Mouse (Mus musculus): ENCODE measurements around the gene Ydjc. TPM values are rescaled to one million over a fixed set of nuclear protein-coding genes. Genes with fewer than 3 reads are reported as not detected.
A peak's percentile ranks its signal among the peaks of the same experiment; 100 is the strongest.

The Ydjc gene
- total RNA-seq (2014; rRNA removed) (72.4 and 78.5 TPM in 2 replicates), polyA plus RNA-seq (2015; fragmentation: Nextera tagmentation; extraction: Ambion mirVana) (41.3 and 43.9 TPM in 2 replicates)

GRCm38 (mm10) chr16:17144339-17144738 is at the start of gene Ydjc:
Gene Ydjc (plus strand): TSS chr16:17144621.
- WGBS, result 21% methylated on average over 7 of the region's 7 CpGs
- H3K27ac ChIP-seq, result no peak within 1 kb of the TSS
- TF ChIP-seq CTCF (IDR thresholded peaks at IDR 0.05; ENCODE audit: low read depth), result no peak
- ATAC-seq, result no peak
- no peaks in the 10 kb centered on the region for H3K9me3 ChIP-seq (ENCODE audit: low read length)
- H3K36me3 ChIP-seq (ENCODE audit: insufficient read depth, low read length), result no peaks in the 10 kb centered on the region
- H3K4me3 ChIP-seq (ENCODE audit: low read length), result no peak within 1 kb of the TSS
- DNase-seq (ENCODE audit: low spot score), result no peak
- no peak within 1 kb of the TSS for H3K4me2 ChIP-seq (ENCODE audit: low read depth, low read length)
- peaks cover 5% of the 10 kb centered on the region; the same call in 1 of the 2 replicates for H3K4me1 ChIP-seq (ENCODE audit: insufficient read depth, low read length)
- no peaks in the 10 kb centered on the region for H3K27me3 ChIP-seq (ENCODE audit: insufficient read depth, low read length)
- H3K9ac ChIP-seq (replicated peaks; ENCODE audit: low read length), result no peak within 1 kb of the TSS

GRCm38 (mm10) chr16:17096938-17097337 is 47.5 kb upstream of the Ydjc start:
- no peak for ATAC-seq
- H3K4me1 ChIP-seq (ENCODE audit: insufficient read depth, low read length), result no peaks in the 10 kb centered on the region
- H3K4me2 ChIP-seq (ENCODE audit: low read depth, low read length), result no peak overlapping the region
- H3K27me3 ChIP-seq (ENCODE audit: insufficient read depth, low read length), result no peaks in the 10 kb centered on the region
- H3K27ac ChIP-seq, result no peak overlapping the region
- no peaks in the 10 kb centered on the region for H3K9me3 ChIP-seq (ENCODE audit: low read length)
- peaks cover 60% of the 10 kb centered on the region for H3K36me3 ChIP-seq (ENCODE audit: insufficient read depth, low read length)
- DNase-seq (ENCODE audit: low spot score), result no peak
- TF ChIP-seq CTCF (IDR thresholded peaks at IDR 0.05; ENCODE audit: low read depth), result no peak
- H3K9ac ChIP-seq (replicated peaks; ENCODE audit: low read length), result no peak overlapping the region
- H3K4me3 ChIP-seq (ENCODE audit: low read length), result no peak overlapping the region
- 97% methylated on average over 3 of the region's 3 CpGs for whole genome bisulfite sequencing

GRCm38 (mm10) chr16:17102630-17103220 is 41.7 kb upstream of the Ydjc start:
- ATAC-seq (peak; percentile 70; the same call in 1 of the 2 replicates), DNase-seq (ENCODE audit: low spot score) (peak; percentile 54)
- Histone ChIP-seq H3K27me3 (ENCODE audit: insufficient read depth, low read length) (no peaks in the 10 kb centered on the region), H3K9me3 (ENCODE audit: low read length) (no peaks in the 10 kb centered on the region), H3K4me1 (ENCODE audit: insufficient read depth, low read length) (no peaks in the 10 kb centered on the region), H3K4me2 (ENCODE audit: low read depth, low read length) (no peak overlapping the region), H3K4me3 (ENCODE audit: low read length) (no peak overlapping the region), H3K9ac (replicated peaks; ENCODE audit: low read length) (no peak overlapping the region), H3K27ac (no peak overlapping the region), H3K36me3 (ENCODE audit: insufficient read depth, low read length) (peaks cover 59% of the 10 kb centered on the region)
- no peak for TF ChIP-seq CTCF (IDR thresholded peaks at IDR 0.05; ENCODE audit: low read depth)
- 55% methylated on average over 7 of the region's 7 CpGs for WGBS

- H3K4me3 ChIP-seq (ENCODE audit: low read length), result no peak overlapping the region
- H3K4me1 ChIP-seq (ENCODE audit: insufficient read depth, low read length), result no peaks in the 10 kb centered on the region
- H3K27me3 ChIP-seq (ENCODE audit: insufficient read depth, low read length), result no peaks in the 10 kb centered on the region
- WGBS, result 62% methylated on average over 4 of the region's 4 CpGs
- no peak overlapping the region for H3K27ac ChIP-seq
- ATAC-seq (no peak), DNase-seq (ENCODE audit: low spot score) (no peak)
- H3K4me2 ChIP-seq (ENCODE audit: low read depth, low read length), result no peak overlapping the region
- H3K36me3 ChIP-seq (ENCODE audit: insufficient read depth, low read length), result peaks cover 48% of the 10 kb centered on the region
- H3K9me3 ChIP-seq (ENCODE audit: low read length), result no peaks in the 10 kb centered on the region
- TF ChIP-seq CTCF (IDR thresholded peaks at IDR 0.05; ENCODE audit: low read depth), result no peak
- H3K9ac ChIP-seq (replicated peaks; ENCODE audit: low read length), result no peak overlapping the region
Observed at GRCm38 (mm10) chr16:17104600-17104999, 39.8 kb upstream of the Ydjc start.

GRCm38 (mm10) chr16:17110771-17111743 is 33.4 kb upstream of the Ydjc start, which contains the start of gene Ppil2:
Gene Ppil2 (minus strand): TSS chr16:17111257.
- 8% methylated on average over 37 of the region's 38 CpGs for WGBS
- Histone ChIP-seq H3K4me2 (ENCODE audit: low read depth, low read length) (peak within 1 kb of the TSS; percentile 79), H3K4me1 (ENCODE audit: insufficient read depth, low read length) (peaks cover 5% of the 10 kb centered on the region), H3K9ac (replicated peaks; ENCODE audit: low read length) (peak within 1 kb of the TSS; percentile 74), H3K27me3 (ENCODE audit: insufficient read depth, low read length) (no peaks in the 10 kb centered on the region), H3K4me3 (ENCODE audit: low read length) (peak within 1 kb of the TSS; percentile 85), H3K27ac (peak within 1 kb of the TSS; percentile 37; the same call in 1 of the 2 replicates), H3K9me3 (ENCODE audit: low read length) (no peaks in the 10 kb centered on the region), H3K36me3 (ENCODE audit: insufficient read depth, low read length) (peaks cover 13% of the 10 kb centered on the region)
- no peak for TF ChIP-seq CTCF (IDR thresholded peaks at IDR 0.05; ENCODE audit: low read depth)
- peak; percentile 90 for DNase-seq (ENCODE audit: low spot score)
- peak; percentile 87 for ATAC-seq

- no peaks in the 10 kb centered on the region for H3K9me3 ChIP-seq (ENCODE audit: low read length)
- no peak overlapping the region for H3K27ac ChIP-seq
- H3K4me1 ChIP-seq (ENCODE audit: insufficient read depth, low read length), result no peaks in the 10 kb centered on the region
- no peaks in the 10 kb centered on the region for H3K27me3 ChIP-seq (ENCODE audit: insufficient read depth, low read length)
- H3K4me3 ChIP-seq (ENCODE audit: low read length), result no peak overlapping the region
- no peak for DNase-seq (ENCODE audit: low spot score)
- no peak overlapping the region for H3K9ac ChIP-seq (replicated peaks; ENCODE audit: low read length)
- no peak for TF ChIP-seq CTCF (IDR thresholded peaks at IDR 0.05; ENCODE audit: low read depth)
- 82% methylated on average over 5 of the region's 5 CpGs for WGBS
- no peak for ATAC-seq
- H3K36me3 ChIP-seq (ENCODE audit: insufficient read depth, low read length), result no peaks in the 10 kb centered on the region
- H3K4me2 ChIP-seq (ENCODE audit: low read depth, low read length), result no peak overlapping the region
Observed at GRCm38 (mm10) chr16:17117309-17117799, 27.1 kb upstream of the Ydjc start.

Measured in hindbrain, postnatal 0 days (tissue).